Mouse (Mus musculus): ENCODE measurements at regions not wholly inside any gene's neighbourhood (a gene's known extent, or its start where the extent isn't known, plus 50 kb on each side); places are given as distances from the start of the nearest gene placed in this dataset.

GRCm38 (mm10) chrX:115543145-115543544, 635.8 kb downstream of the Ube2dnl2 start:
- no peak for DNase-seq (ENCODE audit: inconsistent ontology term)

- peak; percentile 0 for DNase-seq (ENCODE audit: inconsistent ontology term)
Observed at GRCm38 (mm10) chrX:115586111-115586865, 678.9 kb downstream of the Ube2dnl2 start.
